Mouse (Mus musculus): Measurements from ENCODE around the gene Hlcs. TPM values are rescaled to one million over a fixed set of nuclear protein-coding genes. Genes with fewer than 3 reads are reported as not detected.

Hlcs gene
- polyA plus RNA-seq, 1 experiment from 2014 or later = 7.4 TPM

GRCm38 (mm10) chr16:94128236-94128835 lies 185.0 kb downstream of the Hlcs start:
- Histone ChIP-seq H3K36me3 (no peaks in the 10 kb centered on the region), H3K27ac (no peak overlapping the region), H3K4me2 (no peak overlapping the region), H3K9me3 (replicated peaks) (no peaks in the 10 kb centered on the region), H3K27me3 (peaks cover 43% of the 10 kb centered on the region), H3K4me1 (replicated peaks) (peaks cover 16% of the 10 kb centered on the region), H3K9ac (no peak overlapping the region), H3K4me3 (no peak overlapping the region)
- 62% methylated on average over 2 of the region's 2 CpGs for WGBS
- ATAC-seq (replicated peaks; ENCODE audit: insufficient number of reproducible peaks, insufficient read depth, low FRiP score, low read depth) = no peak

- Histone ChIP-seq H3K4me1 (replicated peaks) (peaks cover 20% of the 10 kb centered on the region), H3K4me2 (peak overlapping the region; percentile 85), H3K9ac (no peak overlapping the region), H3K9me3 (replicated peaks) (no peaks in the 10 kb centered on the region), H3K27ac (no peak overlapping the region), H3K36me3 (no peaks in the 10 kb centered on the region), H3K4me3 (peak overlapping the region; percentile 49; the same call in 1 of the 2 replicates), H3K27me3 (peaks cover 63% of the 10 kb centered on the region)
- WGBS = 49% methylated on average over 9 of the region's 9 CpGs
- ATAC-seq (replicated peaks; ENCODE audit: insufficient number of reproducible peaks, insufficient read depth, low FRiP score, low read depth) = no peak
Measured at GRCm38 (mm10) chr16:94126200-94126599, 187.2 kb downstream of the Hlcs start.

GRCm38 (mm10) chr16:94125172-94125981 lies 188.0 kb downstream of the Hlcs start:
- H3K4me2 ChIP-seq = peak overlapping the region; percentile 85
- H3K27me3 ChIP-seq = peaks cover 66% of the 10 kb centered on the region
- 2% methylated on average over 64 of the region's 83 CpGs for WGBS
- H3K27ac ChIP-seq = no peak overlapping the region
- ATAC-seq (replicated peaks; ENCODE audit: insufficient number of reproducible peaks, insufficient read depth, low FRiP score, low read depth) = 0 out of 2 replicates have a peak, but pooled peaks have one; percentile 27
- peak overlapping the region; percentile 45 for H3K9ac ChIP-seq
- H3K4me1 ChIP-seq (replicated peaks) = peaks cover 20% of the 10 kb centered on the region
- H3K36me3 ChIP-seq = no peaks in the 10 kb centered on the region
- H3K9me3 ChIP-seq (replicated peaks) = no peaks in the 10 kb centered on the region
- H3K4me3 ChIP-seq = peak overlapping the region; percentile 49

- Histone ChIP-seq H3K9ac (no peak overlapping the region), H3K4me3 (no peak overlapping the region), H3K27ac (no peak overlapping the region), H3K4me2 (no peak overlapping the region), H3K27me3 (peaks cover 68% of the 10 kb centered on the region), H3K36me3 (no peaks in the 10 kb centered on the region), H3K4me1 (replicated peaks) (peaks cover 16% of the 10 kb centered on the region), H3K9me3 (replicated peaks) (no peaks in the 10 kb centered on the region)
- 59% methylated on average over 11 of the region's 11 CpGs for WGBS
- ATAC-seq (replicated peaks; ENCODE audit: insufficient number of reproducible peaks, insufficient read depth, low FRiP score, low read depth) = no peak
Measured at GRCm38 (mm10) chr16:94123247-94123646, 190.1 kb downstream of the Hlcs start.

GRCm38 (mm10) chr16:94122347-94122746 lies 191.0 kb downstream of the Hlcs start:
- no peak overlapping the region for H3K9ac ChIP-seq
- no peak overlapping the region for H3K4me2 ChIP-seq
- no peak for ATAC-seq (replicated peaks; ENCODE audit: insufficient number of reproducible peaks, insufficient read depth, low FRiP score, low read depth)
- H3K27me3 ChIP-seq = peaks cover 68% of the 10 kb centered on the region
- H3K4me1 ChIP-seq (replicated peaks) = peaks cover 16% of the 10 kb centered on the region
- H3K4me3 ChIP-seq = no peak overlapping the region
- no peak overlapping the region for H3K27ac ChIP-seq
- H3K36me3 ChIP-seq = no peaks in the 10 kb centered on the region
- no peaks in the 10 kb centered on the region for H3K9me3 ChIP-seq (replicated peaks)
- WGBS = 78% methylated on average over 3 of the region's 3 CpGs

- 84% methylated on average over 1 of the region's 1 CpGs for WGBS
- H3K4me2 ChIP-seq = no peak overlapping the region
- peaks cover 44% of the 10 kb centered on the region for H3K27me3 ChIP-seq
- no peak overlapping the region for H3K9ac ChIP-seq
- no peak overlapping the region for H3K4me3 ChIP-seq
- no peak overlapping the region for H3K27ac ChIP-seq
- ATAC-seq (replicated peaks; ENCODE audit: insufficient number of reproducible peaks, insufficient read depth, low FRiP score, low read depth) = no peak
- peaks cover 4% of the 10 kb centered on the region; the same call in 1 of the 2 replicates for H3K4me1 ChIP-seq (replicated peaks)
- H3K36me3 ChIP-seq = no peaks in the 10 kb centered on the region
- no peaks in the 10 kb centered on the region for H3K9me3 ChIP-seq (replicated peaks)
Measured at GRCm38 (mm10) chr16:94118394-94118793, 195.0 kb downstream of the Hlcs start.

- no peak; the same call in 1 of the 2 replicates for ATAC-seq (replicated peaks; ENCODE audit: insufficient number of reproducible peaks, insufficient read depth, low FRiP score, low read depth)
- Histone ChIP-seq H3K4me3 (no peak overlapping the region), H3K27ac (no peak overlapping the region), H3K4me2 (no peak overlapping the region), H3K36me3 (no peaks in the 10 kb centered on the region), H3K9ac (no peak overlapping the region), H3K27me3 (peaks cover 42% of the 10 kb centered on the region), H3K4me1 (replicated peaks) (no peaks in the 10 kb centered on the region), H3K9me3 (replicated peaks) (no peaks in the 10 kb centered on the region)
- 53% methylated on average over 6 of the region's 6 CpGs for WGBS
Measured at GRCm38 (mm10) chr16:94117333-94117732, 196.0 kb downstream of the Hlcs start.

GRCm38 (mm10) chr16:94114693-94115092 lies 198.7 kb downstream of the Hlcs start:
- H3K4me2 ChIP-seq = no peak overlapping the region
- H3K4me1 ChIP-seq (replicated peaks) = no peaks in the 10 kb centered on the region
- no peak overlapping the region for H3K4me3 ChIP-seq
- no peak overlapping the region for H3K27ac ChIP-seq
- no peaks in the 10 kb centered on the region for H3K9me3 ChIP-seq (replicated peaks)
- no peaks in the 10 kb centered on the region for H3K36me3 ChIP-seq
- WGBS = 65% methylated on average over 9 of the region's 9 CpGs
- no peak for ATAC-seq (replicated peaks; ENCODE audit: insufficient number of reproducible peaks, insufficient read depth, low FRiP score, low read depth)
- no peak overlapping the region for H3K9ac ChIP-seq
- H3K27me3 ChIP-seq = peaks cover 33% of the 10 kb centered on the region

GRCm38 (mm10) chr16:94113160-94113559 lies 200.2 kb downstream of the Hlcs start:
- Histone ChIP-seq H3K36me3 (no peaks in the 10 kb centered on the region), H3K4me2 (no peak overlapping the region), H3K9ac (no peak overlapping the region), H3K4me3 (no peak overlapping the region), H3K27me3 (peaks cover 31% of the 10 kb centered on the region), H3K9me3 (replicated peaks) (no peaks in the 10 kb centered on the region), H3K27ac (no peak overlapping the region), H3K4me1 (replicated peaks) (no peaks in the 10 kb centered on the region)
- WGBS = 77% methylated on average over 7 of the region's 7 CpGs
- ATAC-seq (replicated peaks; ENCODE audit: insufficient number of reproducible peaks, insufficient read depth, low FRiP score, low read depth) = no peak

GRCm38 (mm10) chr16:94097724-94098455 lies 215.5 kb downstream of the Hlcs start:
- H3K9me3 ChIP-seq (replicated peaks) = no peaks in the 10 kb centered on the region
- no peak overlapping the region for H3K4me3 ChIP-seq
- WGBS = 14% methylated on average over 12 of the region's 12 CpGs

GRCm38 (mm10) chr16:94096479-94096878 lies 216.9 kb downstream of the Hlcs start:
- H3K9me3 ChIP-seq (replicated peaks) = no peaks in the 10 kb centered on the region
- H3K27me3 ChIP-seq = peaks cover 92% of the 10 kb centered on the region
- no peak overlapping the region for H3K9ac ChIP-seq
- no peak overlapping the region for H3K4me2 ChIP-seq
- no peak overlapping the region for H3K27ac ChIP-seq
- H3K36me3 ChIP-seq = no peaks in the 10 kb centered on the region
- 0 out of 2 replicates have a peak, but pooled peaks cover 3% of the 10 kb centered on the region for H3K4me1 ChIP-seq (replicated peaks)
- no peak for ATAC-seq (replicated peaks; ENCODE audit: insufficient number of reproducible peaks, insufficient read depth, low FRiP score, low read depth)
- H3K4me3 ChIP-seq = no peak overlapping the region
- WGBS = 5% methylated on average over 14 of the region's 14 CpGs

More at GRCm38 (mm10) chr16:94097724-94098455, 215.5 kb downstream of the Hlcs start:
- H3K9ac ChIP-seq = no peak overlapping the region
- no peaks in the 10 kb centered on the region for H3K36me3 ChIP-seq
- ATAC-seq (replicated peaks; ENCODE audit: insufficient number of reproducible peaks, insufficient read depth, low FRiP score, low read depth) = no peak
- H3K4me1 ChIP-seq (replicated peaks) = 0 out of 2 replicates have a peak, but pooled peaks cover 3% of the 10 kb centered on the region
- H3K27me3 ChIP-seq = peaks cover 84% of the 10 kb centered on the region
- H3K4me2 ChIP-seq = no peak overlapping the region
- no peak overlapping the region for H3K27ac ChIP-seq
